Mouse (Mus musculus): ENCODE measurements around the gene Icam5. TPM values are rescaled to one million over a fixed set of nuclear protein-coding genes. Genes with fewer than 3 reads are reported as not detected.
"Not testable (repeated sequence)": the region's sequence is repeated elsewhere in the genome, so short reads cannot be mapped to it uniquely, and the experiment has no call there.

Icam5 gene
- total RNA-seq, 2 experiments from 2014 or later: 337 to 341 TPM

DNA sequence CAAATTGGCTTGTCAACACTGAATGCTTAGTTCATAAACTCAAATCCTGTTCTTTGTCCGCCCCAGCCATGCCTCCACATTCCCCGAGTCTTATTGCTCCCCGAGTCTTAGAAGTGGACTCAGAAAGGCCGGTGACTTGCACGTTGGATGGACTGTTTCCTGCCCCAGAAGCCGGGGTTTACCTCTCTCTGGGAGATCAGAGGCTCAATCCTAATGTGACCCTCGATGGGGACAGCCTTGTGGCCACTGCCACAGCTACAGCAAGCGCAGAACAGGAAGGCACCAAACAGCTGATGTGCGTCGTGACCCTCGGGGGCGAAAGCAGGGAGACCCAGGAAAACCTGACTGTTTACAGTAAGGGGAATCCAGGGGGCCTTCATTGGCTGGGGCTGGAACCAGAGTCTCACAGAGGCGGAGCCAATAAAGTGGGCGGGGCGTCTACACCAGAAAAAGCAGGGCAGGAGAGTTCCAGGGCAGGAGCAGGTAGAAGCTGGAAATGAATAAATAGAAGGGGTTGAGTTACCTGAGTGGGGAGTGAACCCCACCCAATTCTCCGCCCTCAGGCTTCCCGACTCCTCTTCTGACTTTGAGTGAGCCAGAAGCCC is 2.7 kb downstream of the Icam5 start:
- no peak for DNase-seq (ENCODE audit: low spot score in 2 of 2)

DNA sequence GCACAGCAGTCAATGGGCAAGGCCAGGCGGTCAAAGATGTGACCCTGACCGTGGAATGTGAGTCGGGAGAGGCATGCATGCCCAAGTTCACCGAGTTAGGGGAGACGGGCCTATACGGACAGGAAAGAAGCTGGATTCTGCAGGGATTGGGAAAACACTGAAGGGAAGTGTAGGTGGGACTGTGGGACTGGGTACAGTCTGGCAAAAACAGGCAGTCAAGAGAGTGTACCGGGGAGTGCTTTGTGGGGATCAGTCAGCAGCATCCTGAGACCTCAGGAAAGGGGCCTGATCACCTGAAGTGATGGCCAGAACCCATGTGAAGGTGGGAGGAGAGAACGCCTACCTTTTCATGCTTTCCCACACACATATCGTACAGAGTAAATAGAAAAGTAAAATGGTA is 3.7 kb downstream of the Icam5 start:
- no peak for DNase-seq (ENCODE audit: low spot score in 2 of 2)

DNA sequence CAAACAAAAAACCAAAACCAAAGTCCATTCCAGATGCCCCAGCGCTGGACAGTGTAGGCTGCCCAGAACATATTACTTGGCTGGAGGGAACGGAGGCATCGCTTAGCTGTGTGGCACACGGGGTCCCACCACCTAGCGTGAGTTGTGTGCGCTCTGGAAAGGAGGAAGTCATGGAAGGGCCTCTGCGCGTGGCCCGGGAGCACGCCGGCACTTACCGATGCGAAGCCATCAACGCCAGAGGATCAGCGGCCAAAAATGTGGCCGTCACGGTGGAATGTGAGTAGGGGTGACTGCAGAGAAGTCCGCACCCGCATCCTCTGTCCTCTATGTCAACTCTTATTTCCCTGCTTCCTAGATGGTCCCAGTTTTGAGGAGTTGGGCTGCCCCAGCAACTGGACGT is 4.3 kb downstream of the Icam5 start:
- DNase-seq (ENCODE audit: low spot score in 2 of 2): no peak

DNA sequence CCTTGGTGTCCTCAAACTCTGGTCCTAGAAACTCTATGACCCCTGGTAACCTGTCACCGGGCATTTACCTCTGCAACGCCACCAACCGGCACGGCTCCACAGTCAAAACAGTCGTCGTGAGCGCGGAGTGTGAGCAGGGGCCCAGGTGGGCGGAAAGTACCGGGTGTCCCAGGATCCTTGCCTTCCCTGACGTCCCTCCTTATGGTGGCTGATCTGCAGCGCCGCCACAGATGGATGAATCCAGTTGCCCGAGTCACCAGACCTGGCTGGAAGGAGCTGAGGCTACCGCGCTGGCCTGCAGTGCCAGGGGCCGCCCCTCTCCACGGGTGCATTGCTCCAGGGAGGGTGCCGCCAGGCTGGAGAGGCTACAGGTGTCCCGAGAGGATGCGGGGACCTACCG is 4.8 kb downstream of the Icam5 start:
- DNase-seq (ENCODE audit: low spot score in 2 of 2): peak in 1 of 2 experiments; percentile 21

DNA sequence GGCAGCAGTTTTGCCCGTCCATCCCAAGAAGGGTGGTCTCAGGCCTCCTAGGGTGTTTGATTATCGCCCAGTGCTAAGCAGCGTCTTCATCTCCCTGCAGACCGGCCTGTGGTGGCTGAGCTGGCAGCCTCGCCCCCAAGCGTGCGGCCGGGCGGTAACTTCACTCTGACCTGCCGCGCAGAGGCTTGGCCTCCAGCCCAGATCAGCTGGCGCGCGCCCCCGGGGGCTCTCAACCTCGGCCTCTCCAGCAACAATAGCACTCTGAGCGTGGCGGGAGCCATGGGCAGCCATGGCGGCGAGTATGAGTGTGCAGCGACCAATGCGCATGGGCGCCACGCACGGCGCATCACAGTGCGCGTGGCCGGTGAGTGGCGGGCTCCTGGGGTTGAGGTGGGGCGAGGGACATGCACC is 5.6 kb downstream of the Icam5 start:
- DNase-seq (ENCODE audit: low spot score in 2 of 2): peak; percentile 26 to 66

DNA sequence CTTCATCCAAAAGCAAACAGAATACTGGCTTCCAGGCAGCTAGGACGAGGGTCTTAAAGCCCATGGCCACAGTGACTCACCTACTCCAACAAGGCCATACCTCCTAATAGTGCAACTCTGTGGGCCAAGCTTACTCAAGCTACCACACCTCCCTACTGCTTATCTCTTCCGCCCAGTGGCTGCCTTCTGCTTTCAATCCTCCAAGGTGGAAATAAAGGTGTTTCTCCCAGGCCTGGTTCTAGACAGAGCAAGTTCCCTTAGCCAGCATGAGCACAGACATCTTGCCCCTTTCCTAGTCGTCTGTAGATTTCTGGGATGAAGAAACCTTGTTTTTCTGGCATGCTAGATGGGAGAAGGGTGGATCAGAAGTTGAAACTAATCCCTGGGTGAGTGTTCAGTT is 7.9 kb downstream of the Icam5 start:
- DNase-seq (ENCODE audit: low spot score in 2 of 2): no peak

DNA sequence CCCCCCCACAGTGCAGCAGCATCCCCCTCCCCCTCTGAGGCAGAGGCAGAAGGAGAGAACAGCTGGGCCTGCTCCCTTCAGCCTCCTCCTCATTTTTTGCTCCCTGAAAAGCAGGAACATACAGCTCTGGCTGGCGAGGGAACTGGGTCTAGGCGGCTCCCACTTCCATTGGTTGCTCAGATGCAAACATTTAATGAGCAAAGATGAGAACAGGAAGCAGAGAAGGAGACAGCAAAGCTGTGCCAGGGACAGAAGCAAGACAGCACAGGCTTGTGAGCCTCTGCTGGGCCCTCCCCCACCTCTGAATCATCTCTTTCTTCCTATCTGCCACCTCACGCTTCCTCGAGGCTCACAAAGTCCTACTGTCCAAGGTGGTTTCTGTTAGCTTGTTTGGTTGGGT is 9.4 kb downstream of the Icam5 start:
- DNase-seq (ENCODE audit: low spot score in 2 of 2): peak in 1 of 2 experiments; percentile 82

DNA sequence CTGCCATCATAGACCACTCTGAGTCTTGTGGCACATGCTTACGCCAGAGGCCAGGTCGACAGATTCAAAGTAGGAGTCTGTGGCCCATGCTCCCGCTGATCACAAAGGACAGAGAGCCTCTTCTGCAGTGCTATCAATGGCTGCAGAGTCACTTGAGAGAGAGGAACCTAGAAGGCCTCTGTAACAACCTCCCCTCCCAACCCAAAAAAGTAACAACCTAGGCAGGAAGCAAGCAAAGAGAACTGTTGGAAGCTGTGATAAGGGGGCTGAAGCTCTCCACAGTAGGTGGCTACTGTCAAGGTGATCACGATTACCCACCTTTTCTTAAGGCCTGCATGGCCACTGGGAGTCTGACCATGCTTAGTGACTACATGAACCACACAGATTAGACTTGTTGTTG is 11.7 kb downstream of the Icam5 start:
- DNase-seq (ENCODE audit: low spot score in 2 of 2): no peak

DNA sequence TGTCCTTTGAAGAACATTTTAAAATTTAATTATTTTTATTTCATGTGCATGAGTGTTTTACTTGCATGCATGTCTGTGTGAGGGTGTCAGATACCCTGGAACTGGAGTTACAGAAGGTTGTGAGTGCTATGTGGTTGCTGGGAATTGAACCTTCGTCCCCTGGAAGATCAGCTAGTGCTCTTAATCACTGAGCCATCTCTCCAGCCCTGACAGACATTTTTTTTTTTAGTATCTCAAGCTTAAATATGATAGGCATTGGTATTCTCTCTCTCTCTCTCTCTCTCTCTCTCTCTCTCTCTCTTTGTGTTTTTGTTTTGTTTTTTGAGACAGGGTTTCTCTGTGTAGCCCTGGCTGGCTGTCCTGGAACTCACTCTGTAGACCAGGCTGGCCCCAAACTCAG is 12.9 kb downstream of the Icam5 start:
- DNase-seq (ENCODE audit: low spot score in 2 of 2): not testable (repeated sequence)

DNA sequence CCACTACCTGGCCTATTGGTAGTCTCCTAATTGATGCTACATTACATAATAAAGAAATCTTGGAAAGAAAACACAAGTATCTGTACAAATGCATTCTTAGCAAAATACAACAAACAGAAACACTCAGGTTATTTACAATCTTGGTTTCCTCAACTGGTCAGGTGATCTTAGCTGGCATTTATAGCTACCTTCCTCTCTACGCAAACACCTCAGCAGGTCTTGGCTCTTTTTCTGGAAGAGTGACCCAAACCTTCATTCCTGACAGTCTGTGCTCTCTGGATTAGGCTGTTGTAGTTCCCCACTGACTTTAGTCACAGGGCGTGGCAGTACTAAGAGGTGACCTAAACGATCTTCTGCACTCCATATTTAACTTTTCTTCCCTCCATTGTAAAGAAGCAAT is 13.4 kb downstream of the Icam5 start:
- DNase-seq (ENCODE audit: low spot score in 2 of 2): no peak

DNA sequence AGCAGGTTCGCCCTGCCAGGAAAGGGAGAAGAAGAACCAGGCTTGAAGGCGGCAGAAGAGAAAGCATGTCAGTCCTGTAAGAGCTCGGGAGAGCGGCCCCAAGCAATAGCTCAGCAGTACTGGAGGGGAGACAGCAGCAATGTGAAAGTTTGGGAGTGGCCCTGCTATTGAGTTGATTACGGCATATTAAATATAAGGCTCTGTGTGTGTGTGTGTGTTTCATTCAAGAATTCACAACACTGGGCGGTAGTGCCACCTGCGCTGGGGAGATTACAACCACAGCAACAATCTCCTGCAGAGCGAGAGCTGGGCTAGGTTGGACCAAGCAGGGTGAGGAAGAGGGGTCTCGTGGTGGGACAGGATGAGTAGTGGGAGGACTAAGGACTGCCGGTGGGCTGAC is 19.7 kb downstream of the Icam5 start:
- DNase-seq (ENCODE audit: low spot score in 2 of 2): no peak

DNA sequence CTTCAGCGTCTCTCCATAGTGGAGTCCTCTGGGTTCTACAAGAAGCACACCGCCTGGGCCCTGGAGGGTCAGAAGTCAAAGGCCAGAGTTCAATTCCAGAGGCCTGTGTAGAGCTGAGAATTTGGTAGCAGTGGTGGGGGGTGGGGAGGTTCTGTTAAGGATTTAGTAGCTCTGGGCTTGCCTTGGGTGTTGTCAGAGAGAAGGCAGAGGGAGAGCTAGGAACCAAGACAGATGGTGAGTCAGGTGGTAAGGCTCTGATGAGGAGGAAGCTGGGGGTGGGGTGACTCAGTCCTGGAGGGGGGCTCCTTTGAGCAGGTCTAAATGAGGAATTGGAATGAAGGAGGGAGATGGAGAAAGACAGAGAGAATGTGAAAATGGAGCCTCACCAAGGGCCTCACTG is 31.1 kb downstream of the Icam5 start:
- peak in 1 of 2 experiments; percentile 53 for DNase-seq (ENCODE audit: low spot score in 2 of 2)

DNA sequence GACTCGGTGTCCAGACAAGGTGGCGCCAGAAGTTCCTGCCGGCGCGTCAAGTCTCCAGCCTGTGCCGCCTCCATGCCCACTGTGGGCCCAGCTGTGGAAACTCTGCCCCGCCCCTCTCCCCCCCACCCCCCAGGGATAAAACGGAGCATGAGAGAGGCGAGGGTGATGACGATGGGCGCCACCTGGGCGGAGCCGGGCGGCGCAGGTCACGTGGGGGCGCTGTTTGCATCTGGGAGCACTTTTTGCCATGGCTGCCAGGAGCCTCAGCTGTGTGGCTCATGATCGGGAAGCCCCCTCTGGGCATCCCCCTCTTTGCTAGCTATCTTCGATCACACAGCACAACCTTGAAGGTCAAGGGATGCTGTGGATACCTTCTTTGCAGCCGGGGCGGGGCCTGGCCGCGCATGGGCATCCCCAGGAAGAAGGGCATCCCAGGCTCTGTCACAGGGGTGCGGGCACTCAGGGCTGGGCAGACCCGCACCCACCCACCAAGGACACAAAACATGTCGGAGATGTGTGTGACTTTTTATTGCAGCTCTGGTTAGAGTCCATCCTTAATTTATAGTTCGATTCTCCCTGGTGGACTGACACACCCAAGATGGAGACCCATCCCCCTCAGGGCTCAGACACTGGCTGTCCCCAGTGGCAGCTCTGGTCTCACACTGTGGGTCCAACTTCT is 35.3 kb downstream of the Icam5 start, which contains the start of gene Zglp1:
Gene Zglp1 (minus strand): TSS at position 88 of the 679 bp plus-strand sequence.
- no peak for DNase-seq (ENCODE audit: low spot score in 2 of 2)

DNA sequence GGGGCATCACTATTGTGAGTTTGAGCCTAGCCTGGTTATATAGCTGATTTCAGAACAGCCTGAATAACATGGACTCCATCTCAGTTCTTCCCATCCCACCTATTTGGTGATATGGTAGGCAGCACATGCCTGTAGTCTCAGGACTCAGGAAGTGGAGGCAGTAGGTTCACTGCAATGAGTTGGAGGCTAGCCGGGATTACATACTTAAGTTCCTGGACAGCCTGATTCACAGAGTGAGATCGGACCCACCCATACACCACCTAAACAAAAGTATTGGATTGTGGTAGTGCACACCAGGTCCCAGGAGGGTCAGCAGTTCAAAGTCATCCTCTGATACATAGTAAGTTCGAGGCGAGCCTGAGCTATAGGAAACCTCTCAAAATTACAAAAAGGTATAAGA is 40.8 kb downstream of the Icam5 start:
- no peak for DNase-seq (ENCODE audit: low spot score in 2 of 2)

DNA sequence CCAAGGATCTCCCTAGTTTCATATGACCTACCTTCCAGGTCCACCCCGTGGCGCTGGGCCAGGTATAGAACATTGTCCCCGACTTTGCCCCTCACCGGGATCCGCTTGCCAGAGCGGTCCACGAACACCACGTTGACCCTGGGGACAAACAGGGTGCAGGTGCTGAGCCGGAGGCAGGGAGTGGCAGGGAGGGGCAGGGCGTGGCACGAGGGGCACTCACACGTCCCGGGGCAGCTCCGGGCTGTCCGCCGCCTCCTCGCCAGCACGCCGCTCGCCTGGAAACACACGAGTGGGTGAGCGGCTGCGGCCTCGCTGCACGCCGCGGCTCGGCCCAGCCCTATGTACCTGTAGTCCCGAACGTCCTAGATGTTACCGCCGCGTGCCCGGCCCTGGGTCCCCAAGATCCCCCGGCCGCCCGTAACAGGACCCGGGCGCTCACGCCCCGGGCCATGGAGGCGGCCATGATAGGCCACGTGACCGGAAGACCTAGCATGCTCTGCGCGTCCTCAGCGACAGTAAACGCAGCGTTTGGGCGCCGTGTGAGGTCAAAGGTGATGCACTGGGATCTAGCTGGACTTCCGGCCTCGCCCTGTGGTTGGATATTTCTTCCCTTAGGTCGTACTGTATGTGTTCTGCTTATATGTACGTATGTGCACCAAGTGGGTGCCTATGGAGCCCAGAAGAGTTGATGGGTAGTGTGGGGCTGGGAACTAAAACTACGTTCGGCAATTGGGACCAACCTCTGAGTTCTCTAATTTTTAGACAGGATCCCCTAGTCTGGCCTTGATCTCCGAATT is 41.4 kb downstream of the Icam5 start, which contains the start of the genes Gm49373 and Fdx1l:
Gene Gm49373 (minus strand): TSS at position 53 of the 797 bp plus-strand sequence.
Gene Fdx1l (minus strand): TSS at position 571 of the 797 bp plus-strand sequence.
- DNase-seq (ENCODE audit: low spot score in 2 of 2): peak; percentile 88 to 94

DNA sequence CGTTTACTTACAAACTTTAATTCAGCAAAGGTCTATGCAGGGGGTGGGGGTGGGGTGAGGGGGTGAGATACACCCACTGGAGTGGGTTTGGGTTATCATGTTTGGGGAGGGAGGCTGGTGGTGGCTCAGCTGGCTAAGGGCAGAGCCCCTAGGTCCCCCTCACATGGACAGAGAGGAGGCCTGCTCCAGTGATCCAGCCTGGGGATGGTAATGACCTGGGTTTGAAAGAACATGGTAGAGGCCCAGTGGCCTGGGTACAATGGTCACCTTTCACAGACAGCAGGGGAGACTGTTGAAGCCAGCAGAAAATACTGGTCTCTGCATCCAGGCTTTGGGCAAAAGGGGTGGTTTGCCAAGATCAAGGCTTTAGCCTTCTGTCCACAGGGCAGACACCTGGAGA is 42.3 kb downstream of the Icam5 start:
- no peak for DNase-seq (ENCODE audit: low spot score in 2 of 2)

DNA sequence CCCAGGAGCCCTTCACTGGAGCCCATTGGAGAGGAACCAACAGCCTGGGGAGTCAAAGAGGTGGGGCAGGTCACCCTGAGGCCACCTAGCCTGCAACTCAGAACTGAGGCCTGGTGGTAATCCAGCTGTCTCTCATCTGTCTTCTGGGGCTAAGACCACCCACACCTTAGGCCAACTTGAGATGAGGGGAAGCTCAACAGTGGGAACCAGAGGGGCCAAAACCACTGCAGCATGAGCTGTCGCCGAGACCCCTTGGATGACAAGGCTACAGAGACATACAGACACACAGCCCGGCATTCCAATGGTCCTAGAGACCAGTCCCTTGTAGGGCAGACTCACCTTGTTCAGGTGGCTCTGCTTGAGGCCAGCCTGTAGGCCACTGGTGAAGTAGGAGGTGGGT is 43.8 kb downstream of the Icam5 start:
- DNase-seq (ENCODE audit: low spot score in 2 of 2): no peak

DNA sequence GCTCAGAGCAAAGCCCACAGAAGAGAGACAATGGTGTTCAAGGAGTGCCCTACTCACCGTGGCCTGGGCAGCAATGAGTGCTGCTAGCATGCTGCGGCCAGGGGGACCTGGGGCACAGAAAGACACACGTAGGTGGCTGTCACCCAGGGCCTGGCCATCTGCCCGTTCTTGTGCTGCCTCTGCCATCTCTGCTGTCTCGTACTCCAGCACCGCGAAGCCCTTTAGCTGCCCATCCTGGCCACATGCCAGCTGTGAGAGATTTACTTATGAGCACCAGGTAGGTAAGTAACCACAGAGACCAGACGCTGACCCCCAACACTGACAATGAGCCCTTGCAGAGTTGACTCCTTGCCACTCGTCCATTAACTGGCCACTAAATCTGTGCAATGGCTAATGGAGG is 49.3 kb downstream of the Icam5 start:
- DNase-seq (ENCODE audit: low spot score in 2 of 2): no peak

DNA sequence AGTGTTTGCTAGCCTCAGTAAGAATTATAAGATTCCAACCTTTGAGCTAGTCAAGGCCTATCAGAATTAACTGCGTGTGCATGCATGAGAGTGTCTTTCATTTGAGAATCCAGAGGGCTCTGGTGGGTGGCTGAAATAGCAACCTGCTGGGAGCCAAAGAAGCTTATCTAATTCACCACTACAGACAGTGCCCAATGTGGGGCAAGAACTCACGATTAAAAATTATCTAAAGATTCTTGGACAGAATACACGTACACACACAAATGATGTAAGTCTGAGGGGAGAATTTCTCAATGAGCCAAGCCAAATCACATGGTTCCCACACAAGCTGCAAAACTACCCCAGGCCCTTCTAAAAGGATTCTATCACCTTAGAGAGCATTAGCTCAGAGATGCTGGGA is 51.5 kb downstream of the Icam5 start:
- no peak for DNase-seq (ENCODE audit: low spot score in 2 of 2)

All from layer of hippocampus, postnatal 14 days (tissue).